Mouse (Mus musculus) bone marrow macrophage, adult 2 months (primary cell): ENCODE results near the gene Ehbp1l1.

Experiments
- CTCF ChIP-seq: IDR thresholded peaks from 2 replicates; pipeline ENCODE4 v1.5.1; 2012; ENCODE audit warnings: low read depth, mild to moderate bottlenecking, low read length, moderate library complexity
- POLR2A ChIP-seq: IDR thresholded peaks from 2 replicates; pipeline ENCODE4 v1.6.1; 2012; ENCODE audit warnings: mild to moderate bottlenecking, low read depth, low read length, borderline replicate concordance

GRCm38 (mm10) chr19:5740320-5741317 lies 14.5 kb upstream of the Ehbp1l1 start, which contains the start of gene Ltbp3:
- TF ChIP-seq CTCF, result no peak
- no peak for TF ChIP-seq POLR2A
